Mouse (Mus musculus): Measurements from ENCODE around the gene Chil1.

The Chil1 gene

GRCm38 (mm10) chr1:134182025-134182424 lies at the start of gene Chil1:
Chil1 (plus strand) TSS chr1:134182176.
- CTCF ChIA-PET: interaction anchor here in 1 of 4 experiments (0.5 kb wide), 1 partner anchor 31 kb away, joined by 4 read pairs; no protein-coding TSS in a partner anchor
- POLR2A ChIA-PET: interaction anchor here in 2 of 4 experiments (0.5 to 5.4 kb wide), 4 partner anchors 8 to 123 kb away, joined by 3 to 34 read pairs (median 4); no protein-coding TSS in a partner anchor

- ChIA-PET POLR2A (interaction anchor here in 2 of 4 experiments (0.6 to 1.2 kb wide), 3 partner anchors 13 to 1115 kb away, joined by 3 to 4 read pairs (median 3); partner anchors contain the start of gene Chit1 (in 1 of the 2)), CTCF (interaction anchor here in 3 of 4 experiments (0.5 to 4.1 kb wide), 7 partner anchors 11 to 27 kb away, joined by 3 to 19 read pairs (median 5); no protein-coding TSS in a partner anchor)
Measured at GRCm38 (mm10) chr1:134133316-134133715, 48.7 kb upstream of the Chil1 start.

- CTCF ChIA-PET: interaction anchor here in 3 of 4 experiments (0.7 to 1.6 kb wide), 3 partner anchors 16 to 240 kb away, joined by 3 to 5 read pairs (median 3); no protein-coding TSS in a partner anchor
Measured at GRCm38 (mm10) chr1:134136351-134136750, 45.6 kb upstream of the Chil1 start.

GRCm38 (mm10) chr1:134138424-134138823 lies 43.6 kb upstream of the Chil1 start:
- CTCF ChIA-PET: interaction anchor here (0.8 to 1.3 kb wide), 4 partner anchors 18 to 85 kb away, joined by 3 to 6 read pairs (median 4); no protein-coding TSS in a partner anchor
- POLR2A ChIA-PET: interaction anchor here in 2 of 4 experiments (0.6 to 0.7 kb wide), 2 partner anchors 16 to 462 kb away, joined by 3 read pairs; no protein-coding TSS in a partner anchor

More at GRCm38 (mm10) chr1:134136351-134136750, 45.6 kb upstream of the Chil1 start:
- POLR2A ChIA-PET: interaction anchor here in 2 of 4 experiments (0.7 to 1.4 kb wide), 2 partner anchors 8 to 75 kb away, joined by 3 to 5 read pairs; no protein-coding TSS in a partner anchor

- CTCF ChIA-PET: interaction anchor here (0.5 to 1.9 kb wide), 10 partner anchors 9 to 712 kb away, joined by 3 to 7 read pairs (median 3); no protein-coding TSS in a partner anchor
- POLR2A ChIA-PET: interaction anchor here in 3 of 4 experiments (0.7 to 2.3 kb wide), 8 partner anchors 9 to 200 kb away, joined by 3 to 5 read pairs (median 3); no protein-coding TSS in a partner anchor
Measured at GRCm38 (mm10) chr1:134142363-134142794, 39.6 kb upstream of the Chil1 start.

- ChIA-PET CTCF (interaction anchor here (0.7 to 1.2 kb wide), 9 partner anchors 8 to 250 kb away, joined by 3 to 6 read pairs (median 3); no protein-coding TSS in a partner anchor), POLR2A (interaction anchor here in 2 of 4 experiments (0.6 to 1.0 kb wide), 5 partner anchors 58 to 722 kb away, joined by 3 to 4 read pairs (median 3); partner anchors contain the start of gene Sox13 (in 1 of the 2))
Measured at GRCm38 (mm10) chr1:134146066-134146465, 35.9 kb upstream of the Chil1 start.

GRCm38 (mm10) chr1:134150076-134150475 lies 31.9 kb upstream of the Chil1 start:
- POLR2A ChIA-PET: interaction anchor here in 2 of 4 experiments (0.5 to 1.2 kb wide), 4 partner anchors 28 to 349 kb away, joined by 3 to 4 read pairs (median 3); partner anchors contain the start of genes Atp2b4 (in 1 of the 2) and Btg2 (in 1 of the 2)
- CTCF ChIA-PET: interaction anchor here (0.6 to 3.1 kb wide), 8 partner anchors 13 to 187 kb away, joined by 3 to 17 read pairs (median 4); partner anchors contain the start of gene Ppfia4 (in 1 of the 4)

GRCm38 (mm10) chr1:134150745-134151144 lies 31.2 kb upstream of the Chil1 start:
- ChIA-PET CTCF (interaction anchor here (0.6 to 3.1 kb wide), 33 partner anchors 8 to 954 kb away, joined by 3 to 17 read pairs (median 4); partner anchors contain the start of genes Myog (in 1 of the 4) and Ppfia4 (in 1 of the 4)), POLR2A (interaction anchor here in 3 of 4 experiments (0.5 to 2.0 kb wide), 14 partner anchors 8 to 350 kb away, joined by 3 to 8 read pairs (median 4); partner anchors contain the start of genes Atp2b4 (in 1 of the 3), Btg2 (in 1 of the 3) and Myog (in 1 of the 3))

- CTCF ChIA-PET: interaction anchor here (0.6 to 3.1 kb wide), 54 partner anchors 9 to 946 kb away, joined by 3 to 17 read pairs (median 4); partner anchors contain the start of genes Myog (in 1 of the 4) and Ppfia4 (in 1 of the 4)
- POLR2A ChIA-PET: interaction anchor here in 3 of 4 experiments (0.6 to 2.0 kb wide), 11 partner anchors 10 to 186 kb away, joined by 3 to 8 read pairs (median 4); partner anchors contain the start of genes Btg2 (in 1 of the 3) and Myog (in 1 of the 3)
Measured at GRCm38 (mm10) chr1:134151655-134152412, 30.1 kb upstream of the Chil1 start.

- POLR2A ChIA-PET: interaction anchor here in 2 of 4 experiments (0.6 to 2.0 kb wide), 3 partner anchors 10 to 139 kb away, joined by 3 to 4 read pairs (median 4); partner anchors contain the start of gene Btg2 (in 1 of the 2)
Measured at GRCm38 (mm10) chr1:134152626-134153590, 29.1 kb upstream of the Chil1 start.

GRCm38 (mm10) chr1:134154121-134154520 lies 27.9 kb upstream of the Chil1 start:
- POLR2A ChIA-PET: interaction anchor here in 2 of 4 experiments (0.5 to 1.5 kb wide), 8 partner anchors 13 to 175 kb away, joined by 3 read pairs; no protein-coding TSS in a partner anchor
- CTCF ChIA-PET: interaction anchor here (0.6 to 3.1 kb wide), 41 partner anchors 8 to 949 kb away, joined by 3 to 25 read pairs (median 4); partner anchors contain the start of gene Myog (in 2 of the 4)

More at GRCm38 (mm10) chr1:134152626-134153590, 29.1 kb upstream of the Chil1 start:
- CTCF ChIA-PET: interaction anchor here (0.6 to 3.1 kb wide), 10 partner anchors 9 to 179 kb away, joined by 3 to 17 read pairs (median 4); partner anchors contain the start of gene Ppfia4 (in 1 of the 4)

- ChIA-PET POLR2A (interaction anchor here in 3 of 4 experiments (0.5 to 1.5 kb wide), 14 partner anchors 12 to 1428 kb away, joined by 3 to 4 read pairs (median 3); partner anchors contain the start of gene Btg2 (in 1 of the 3)), CTCF (interaction anchor here (0.6 to 3.1 kb wide), 49 partner anchors 8 to 948 kb away, joined by 3 to 25 read pairs (median 4); partner anchors contain the start of gene Myog (in 2 of the 4))
Measured at GRCm38 (mm10) chr1:134154655-134155054, 27.3 kb upstream of the Chil1 start.

- CTCF ChIA-PET: interaction anchor here in 3 of 4 experiments (0.6 to 1.7 kb wide), 11 partner anchors 9 to 952 kb away, joined by 3 to 11 read pairs (median 4); no protein-coding TSS in a partner anchor
- POLR2A ChIA-PET: interaction anchor here in 2 of 4 experiments (0.6 to 1.7 kb wide), 7 partner anchors 13 to 1222 kb away, joined by 3 to 6 read pairs (median 3); no protein-coding TSS in a partner anchor
Measured at GRCm38 (mm10) chr1:134160404-134160803, 21.6 kb upstream of the Chil1 start.

GRCm38 (mm10) chr1:134161399-134161798 lies 20.6 kb upstream of the Chil1 start:
- POLR2A ChIA-PET: interaction anchor here in 1 of 4 experiments (1.4 kb wide), 1 partner anchor 27 kb away, joined by 4 read pairs; no protein-coding TSS in a partner anchor
- CTCF ChIA-PET: interaction anchor here in 1 of 4 experiments (0.5 to 1.7 kb wide), 2 partner anchors 10 to 55 kb away, joined by 5 read pairs; no protein-coding TSS in a partner anchor

- ChIA-PET POLR2A (interaction anchor here in 3 of 4 experiments (0.6 to 0.7 kb wide), 4 partner anchors 9 to 714 kb away, joined by 3 to 6 read pairs (median 4); no protein-coding TSS in a partner anchor), CTCF (interaction anchor here (0.6 to 1.2 kb wide), 8 partner anchors 8 to 1410 kb away, joined by 3 to 9 read pairs (median 4); no protein-coding TSS in a partner anchor)
Measured at GRCm38 (mm10) chr1:134162510-134163225, 19.3 kb upstream of the Chil1 start.
